Mouse (Mus musculus) limb, embryonic 14.5 days (tissue): ENCODE measurements around the gene Ifitm3. TPM values are rescaled to one million over a fixed set of nuclear protein-coding genes. Genes with fewer than 3 reads are reported as not detected.
"Not testable (repeated sequence)": the region's sequence is repeated elsewhere in the genome, so short reads cannot be mapped to it uniquely, and the experiment has no call there.

ENCODE experiments used
- ATAC-seq: fragments of 200-750 bp; cut with Nextera tagmentation; 2 replicates; pipeline ENCODE4 v1.8.0; 2017; ENCODE audit warnings: low read depth, moderate number of reproducible peaks, moderate TSS enrichment; ENCODE audit not compliant: low FRiP score
- DNase-seq: peaks from one replicate; pipeline ENCODE4 v3.0.0-alpha.2; 2015; ENCODE audit warnings: low spot score
- H3K27ac ChIP-seq: fragments of 300-500 bp; sonication (generic); replicated peaks from 2 replicates; pipeline ENCODE4 v1.5.1; 2014; ENCODE audit warnings: low read depth, mild to moderate bottlenecking, low read length, moderate library complexity, mixed read lengths
- H3K27me3 ChIP-seq: fragments of 300-500 bp; sonication (generic); 2 replicates; pipeline ENCODE4 v1.6.1; 2014; ENCODE audit warnings: low read length, mixed read lengths; ENCODE audit not compliant: control insufficient read depth, insufficient read depth
- H3K36me3 ChIP-seq: fragments of 300-500 bp; sonication (generic); 2 replicates; pipeline ENCODE4 v1.6.1; 2014; ENCODE audit warnings: mild to moderate bottlenecking, low read length, moderate library complexity, mixed read lengths; ENCODE audit not compliant: control insufficient read depth, insufficient read depth
- H3K4me1 ChIP-seq: fragments of 300-500 bp; sonication (generic); 2 replicates; pipeline ENCODE4 v1.6.1; 2014; ENCODE audit warnings: antibody characterized with exemption, low read length, mixed read lengths; ENCODE audit not compliant: control insufficient read depth, insufficient read depth
- H3K4me2 ChIP-seq: fragments of 300-500 bp; sonication (generic); replicated peaks from 2 replicates; pipeline ENCODE4 v1.6.1; 2014; ENCODE audit warnings: low read depth, mild to moderate bottlenecking, low read length, moderate library complexity; ENCODE audit not compliant: severe bottlenecking
- H3K4me3 ChIP-seq: fragments of 300-500 bp; sonication (generic); replicated peaks from 2 replicates; pipeline ENCODE4 v1.5.1; 2014; ENCODE audit warnings: low read length
- H3K9ac ChIP-seq: fragments of 300-500 bp; sonication (generic); 2 replicates; pipeline ENCODE4 v1.6.1; 2014; ENCODE audit warnings: mild to moderate bottlenecking, low read depth, low read length, moderate library complexity; ENCODE audit not compliant: severe bottlenecking
- H3K9me3 ChIP-seq: fragments of 300-500 bp; sonication (generic); 2 replicates; pipeline ENCODE4 v1.6.1; 2016; ENCODE audit warnings: low read length; ENCODE audit not compliant: control insufficient read depth
- POLR2A ChIP-seq: fragments of 200-500 bp; IDR thresholded peaks from 2 replicates; pipeline ENCODE4 v1.8.0; 2012; ENCODE audit warnings: inconsistent platforms, mild to moderate bottlenecking, moderate library complexity, borderline replicate concordance; ENCODE audit not compliant: insufficient read depth, insufficient read length; ENCODE audit errors: extremely low read depth
- WGBS: fragments of 180-500 bp; shearing (Covaris S2); extraction: QIAGEN DNeasy Blood & Tissue Kit; methylation state at CpG from one replicate; pipeline ENCODE4 v1.1.7; 2014; 5-methylcytosine and 5-hydroxymethylcytosine counted together
- polyA plus RNA-seq, 2 experiments: library from polyadenylated mRNA; depleted of rRNA in 1 of 2; stranded (reverse) in 1 of 2; unstranded in 1 of 2; fragments of >200 nt; fragmentation: Nextera tagmentation in 1 of 2; extraction: Ambion mirVana in 1 of 2; gene quantifications; 2 replicates each; pipeline versions ENCODE4 v1.2.1 to v1.2.3; 2012 to 2014

Ifitm3 gene
- polyA plus RNA-seq, 2 experiments: 85.6 to 201 TPM

- H3K36me3 ChIP-seq: no peaks in the 10 kb centered on the region
- H3K4me3 ChIP-seq: no peak overlapping the region
- H3K4me2 ChIP-seq: no peak overlapping the region
- 78% methylated on average over 14 of the region's 14 CpGs for WGBS
- DNase-seq (no peak), ATAC-seq (no peak)
- H3K9me3 ChIP-seq: no peaks in the 10 kb centered on the region
- TF ChIP-seq POLR2A: no peak
- no peaks in the 10 kb centered on the region for H3K27me3 ChIP-seq
- H3K9ac ChIP-seq: no peak overlapping the region
- no peaks in the 10 kb centered on the region for H3K4me1 ChIP-seq
- no peak overlapping the region for H3K27ac ChIP-seq
Measured at GRCm38 (mm10) chr7:141021489-141022449, 11.2 kb upstream of the Ifitm3 start.

- Histone ChIP-seq H3K27ac (no peak overlapping the region), H3K27me3 (no peaks in the 10 kb centered on the region), H3K9ac (no peak overlapping the region), H3K36me3 (no peaks in the 10 kb centered on the region), H3K9me3 (no peaks in the 10 kb centered on the region), H3K4me2 (no peak overlapping the region), H3K4me3 (no peak overlapping the region), H3K4me1 (no peaks in the 10 kb centered on the region)
- 89% methylated on average over 5 of the region's 5 CpGs for WGBS
- ATAC-seq (no peak), DNase-seq (no peak)
- TF ChIP-seq POLR2A: no peak
Measured at GRCm38 (mm10) chr7:141019028-141019427, 8.5 kb upstream of the Ifitm3 start.

GRCm38 (mm10) chr7:141017824-141018223 is 7.3 kb upstream of the Ifitm3 start, which contains the start of gene Ifitm6:
Gene Ifitm6 (minus strand): TSS chr7:141017924.
- H3K36me3 ChIP-seq, H3K9me3 ChIP-seq, DNase-seq, H3K4me3 ChIP-seq, ATAC-seq, H3K27ac ChIP-seq, H3K4me2 ChIP-seq, H3K27me3 ChIP-seq, H3K4me1 ChIP-seq, H3K9ac ChIP-seq: not testable (repeated sequence)
- 77% methylated on average over 1 of the region's 1 CpGs for WGBS

GRCm38 (mm10) chr7:141016707-141017697 is 6.4 kb upstream of the Ifitm3 start:
- Histone ChIP-seq H3K9me3 (no peaks in the 10 kb centered on the region), H3K36me3 (no peaks in the 10 kb centered on the region), H3K27ac (no peak overlapping the region), H3K4me3 (no peak overlapping the region), H3K9ac (no peak overlapping the region), H3K4me2 (no peak overlapping the region), H3K4me1 (no peaks in the 10 kb centered on the region), H3K27me3 (no peaks in the 10 kb centered on the region)
- 77% methylated on average over 10 of the region's 10 CpGs for WGBS
- DNase-seq (no peak), ATAC-seq (no peak)
- TF ChIP-seq POLR2A: no peak

GRCm38 (mm10) chr7:141011238-141011770 is 734 bp upstream of the Ifitm3 start:
- Histone ChIP-seq H3K9ac (0 out of 2 replicates have a peak overlapping the region, but pooled peaks have one; percentile 43), H3K4me3 (no peak overlapping the region), H3K4me2 (no peak overlapping the region), H3K9me3 (no peaks in the 10 kb centered on the region), H3K27me3 (no peaks in the 10 kb centered on the region), H3K27ac (peak overlapping the region; percentile 45; the same call in 1 of the 2 replicates), H3K4me1 (peaks cover 17% of the 10 kb centered on the region), H3K36me3 (no peaks in the 10 kb centered on the region)
- DNase-seq: no peak
- ATAC-seq: no peak
- WGBS: 83% methylated on average over 7 of the region's 7 CpGs
- no peak for TF ChIP-seq POLR2A
